Mouse (Mus musculus) forebrain, embryonic 15.5 days (tissue): Measurements from ENCODE around the gene Emc7. TPM values are rescaled to one million over a fixed set of nuclear protein-coding genes. Genes with fewer than 3 reads are reported as not detected.
"Not testable (repeated sequence)": the region's sequence is repeated elsewhere in the genome, so short reads cannot be mapped to it uniquely, and the experiment has no call there.

Source experiments
- ATAC-seq: fragments of 200-750 bp; cut with Nextera tagmentation; replicated peaks from 2 replicates; pipeline ENCODE4 v1.8.0; 2017; ENCODE audit warnings: mild to moderate bottlenecking, moderate TSS enrichment, moderate library complexity
- H3K27ac ChIP-seq: fragments of 300-500 bp; sonication (generic); replicated peaks from 2 replicates; pipeline ENCODE4 v1.5.1; 2015; ENCODE audit warnings: mild to moderate bottlenecking, inconsistent platforms
- H3K27me3 ChIP-seq: fragments of 300-500 bp; sonication (generic); 2 replicates; pipeline ENCODE4 v1.6.1; 2015; ENCODE audit warnings: inconsistent platforms
- H3K36me3 ChIP-seq: fragments of 300-500 bp; sonication (generic); 2 replicates; pipeline ENCODE4 v1.6.1; 2015; ENCODE audit warnings: mild to moderate bottlenecking, inconsistent platforms
- H3K4me1 ChIP-seq: fragments of 300-500 bp; sonication (generic); 2 replicates; pipeline ENCODE4 v1.6.1; 2015; ENCODE audit warnings: inconsistent platforms
- H3K4me2 ChIP-seq: fragments of 300-500 bp; sonication (generic); replicated peaks from 2 replicates; pipeline ENCODE4 v1.6.1; 2015; ENCODE audit warnings: mild to moderate bottlenecking, inconsistent platforms
- H3K4me3 ChIP-seq: fragments of 300-500 bp; sonication (generic); 2 replicates; pipeline ENCODE4 v1.5.1; 2015; ENCODE audit warnings: mild to moderate bottlenecking, inconsistent platforms
- H3K9ac ChIP-seq: fragments of 300-500 bp; sonication (generic); replicated peaks from 2 replicates; pipeline ENCODE4 v1.6.1; 2015; ENCODE audit warnings: mild to moderate bottlenecking, inconsistent platforms
- H3K9me3 ChIP-seq: fragments of 300-500 bp; sonication (generic); 2 replicates; pipeline ENCODE4 v1.6.1; 2016; ENCODE audit warnings: inconsistent platforms
- WGBS: fragments of 180-500 bp; shearing (Covaris S2); methylation state at CpG from one replicate; pipeline ENCODE4 v1.1.7; 2015; ENCODE audit warnings: mixed read lengths; 5-methylcytosine and 5-hydroxymethylcytosine counted together
- polyA plus RNA-seq: library from polyadenylated mRNA; unstranded; fragments of >200 nt; fragmentation: Nextera tagmentation; extraction: Ambion mirVana; gene quantifications from 2 replicates; pipeline ENCODE4 v1.2.1, GENCODE M21; 2015

Emc7 gene
- polyA plus RNA-seq, result 14.2 and 16.2 TPM in 2 replicates

DNA sequence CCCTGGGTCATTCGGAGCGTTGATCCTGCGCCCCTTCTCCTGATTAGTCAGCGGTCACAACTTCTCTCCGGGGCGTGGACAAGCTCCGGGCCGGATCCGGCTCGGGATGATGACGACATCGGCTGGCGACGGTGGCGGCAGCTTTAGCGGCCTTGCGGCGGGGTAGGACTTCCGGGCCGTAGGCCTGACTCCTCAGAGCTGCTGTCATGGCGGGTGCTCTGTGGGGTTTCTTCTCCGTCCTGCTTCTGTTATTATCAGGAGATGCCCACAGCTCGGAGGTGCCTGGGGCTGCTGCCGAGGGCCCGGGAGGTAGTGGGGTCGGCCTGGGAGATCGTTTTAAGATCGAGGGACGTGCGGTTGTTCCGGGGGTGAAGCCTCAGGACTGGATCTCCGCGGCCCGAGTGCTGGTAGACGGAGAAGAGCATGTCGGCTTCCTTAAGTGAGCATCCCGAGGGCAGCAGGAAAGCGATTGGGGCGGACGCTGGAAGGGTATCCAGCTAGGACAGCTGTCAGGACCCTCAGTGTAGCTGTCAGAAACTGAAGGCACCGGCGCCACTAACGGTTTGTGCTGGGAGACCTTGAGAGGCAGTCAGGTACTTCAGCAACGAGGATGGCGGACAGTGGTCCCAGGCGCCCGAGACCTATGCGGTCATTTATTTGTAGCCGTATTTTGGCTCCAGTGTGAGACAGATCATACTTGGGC is at the start of gene Emc7:
Gene Emc7, plus strand, starts transcription at position 136 of the 703 bp plus-strand sequence.
- peak; percentile 99 for ATAC-seq
- peak within 1 kb of the TSS; percentile 80 for H3K9ac ChIP-seq
- peaks cover 2% of the 10 kb centered on the region for H3K36me3 ChIP-seq
- H3K4me2 ChIP-seq, result peak within 1 kb of the TSS; percentile 66
- peaks cover 19% of the 10 kb centered on the region for H3K4me1 ChIP-seq
- H3K27me3 ChIP-seq, result no peaks in the 10 kb centered on the region
- under 1% methylated on average over 49 of the region's 49 CpGs for WGBS
- H3K9me3 ChIP-seq, result no peaks in the 10 kb centered on the region
- peak within 1 kb of the TSS; percentile 59 for H3K4me3 ChIP-seq
- peak within 1 kb of the TSS; percentile 73 for H3K27ac ChIP-seq

DNA sequence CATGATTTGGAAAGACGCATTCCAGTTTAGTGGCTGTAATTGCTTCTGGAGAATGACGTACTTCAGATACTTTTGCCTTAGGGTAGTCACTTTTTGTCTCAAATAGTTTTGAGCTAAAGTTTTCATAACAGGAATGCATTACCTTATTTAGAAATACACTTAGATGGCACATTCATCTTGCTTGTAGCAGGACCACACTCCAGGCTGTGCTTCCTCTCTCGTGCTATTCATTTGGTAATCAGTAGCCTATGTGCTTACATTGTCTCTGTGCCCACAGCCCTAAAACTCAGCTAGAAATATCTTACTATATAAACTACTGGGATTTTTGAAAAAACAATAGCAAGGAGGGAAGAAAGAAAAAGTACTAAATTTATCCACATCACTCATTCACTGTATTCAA is 47.8 kb upstream of the Emc7 start:
- 92% methylated on average over 3 of the region's 3 CpGs for WGBS
- ATAC-seq, result no peak

DNA sequence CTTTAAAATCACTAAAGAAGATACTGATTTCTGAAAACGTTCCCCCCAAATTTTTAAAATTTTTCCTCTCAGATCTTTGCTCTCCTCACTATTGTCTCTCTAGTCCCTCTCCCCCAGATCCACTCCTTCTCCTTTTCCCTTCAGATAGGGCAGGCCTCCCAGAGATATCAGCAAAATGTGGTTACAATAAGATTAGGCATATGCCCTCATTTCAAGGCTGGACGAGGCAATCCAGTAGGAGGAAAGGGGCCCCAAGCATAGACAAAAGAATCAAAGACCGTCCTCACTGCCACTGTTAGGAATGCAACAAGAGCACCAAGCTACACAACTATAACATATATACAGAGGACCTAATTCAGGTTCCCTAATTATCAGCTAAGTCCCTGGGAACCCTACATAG is 29.5 kb upstream of the Emc7 start:
- H3K4me2 ChIP-seq, result no peak overlapping the region
- H3K27me3 ChIP-seq, result no peaks in the 10 kb centered on the region
- no peak for ATAC-seq
- 67% methylated on average over 3 of the region's 3 CpGs for WGBS
- H3K9ac ChIP-seq, result no peak overlapping the region
- H3K4me3 ChIP-seq, result no peak overlapping the region
- H3K36me3 ChIP-seq, result no peaks in the 10 kb centered on the region
- no peaks in the 10 kb centered on the region for H3K4me1 ChIP-seq
- H3K9me3 ChIP-seq, result no peaks in the 10 kb centered on the region
- no peak overlapping the region for H3K27ac ChIP-seq

More for the DNA sequence above, 47.8 kb upstream of the Emc7 start:
- Histone ChIP-seq H3K4me1 (no peaks in the 10 kb centered on the region), H3K36me3 (peaks cover 28% of the 10 kb centered on the region), H3K4me3 (no peak overlapping the region), H3K27me3 (no peaks in the 10 kb centered on the region), H3K9me3 (no peaks in the 10 kb centered on the region), H3K9ac (no peak overlapping the region), H3K27ac (no peak overlapping the region), H3K4me2 (no peak overlapping the region)

DNA sequence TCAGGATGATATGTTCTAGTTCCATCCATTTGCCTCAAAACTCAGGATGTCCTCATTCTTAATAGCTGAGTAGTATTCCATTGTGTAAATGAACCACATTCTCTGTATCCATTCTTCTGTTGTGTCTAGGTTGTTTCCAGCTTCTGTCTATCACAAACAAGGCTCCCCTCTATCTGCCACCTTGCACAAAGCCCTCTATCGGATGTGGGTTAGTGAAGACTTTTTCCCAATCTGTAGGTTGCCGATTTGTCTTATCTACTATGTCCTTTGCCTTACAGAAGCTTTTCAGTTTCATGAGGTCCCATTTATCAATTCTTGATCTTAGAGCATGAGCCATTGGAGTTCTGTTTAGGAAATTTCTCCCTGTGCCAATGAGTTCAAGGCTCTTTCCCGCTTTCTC is 26.3 kb upstream of the Emc7 start:
- 90% methylated on average over 3 of the region's 3 CpGs for WGBS
- H3K36me3 ChIP-seq, H3K4me3 ChIP-seq, H3K27ac ChIP-seq, H3K27me3 ChIP-seq, H3K9ac ChIP-seq, H3K4me1 ChIP-seq, H3K9me3 ChIP-seq, H3K4me2 ChIP-seq, ATAC-seq: not testable (repeated sequence)

DNA sequence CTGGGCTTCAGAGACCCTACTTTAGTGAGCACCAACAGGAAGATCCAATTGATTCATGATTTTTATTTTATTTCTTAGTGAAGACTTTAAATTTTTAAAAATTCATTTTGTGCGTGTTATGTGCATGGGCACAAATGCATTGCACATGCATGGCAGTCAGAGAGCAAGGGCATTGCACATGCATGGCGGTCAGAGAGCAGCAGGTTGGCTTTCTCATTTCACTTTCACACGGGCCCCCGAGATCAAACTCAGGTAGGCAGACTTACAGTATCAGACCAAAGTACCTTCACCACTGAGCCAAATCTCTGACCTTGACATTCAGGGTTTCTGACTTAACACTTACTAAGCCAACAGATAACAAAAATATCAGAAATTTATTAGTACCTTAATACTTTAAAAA is 25.1 kb upstream of the Emc7 start:
- no peaks in the 10 kb centered on the region for H3K9me3 ChIP-seq
- 95% methylated on average over 4 of the region's 4 CpGs for WGBS
- no peak overlapping the region for H3K4me2 ChIP-seq
- H3K4me3 ChIP-seq, result no peak overlapping the region
- no peak overlapping the region for H3K27ac ChIP-seq
- H3K9ac ChIP-seq, result no peak overlapping the region
- no peak for ATAC-seq
- no peaks in the 10 kb centered on the region for H3K36me3 ChIP-seq
- H3K27me3 ChIP-seq, result no peaks in the 10 kb centered on the region
- no peaks in the 10 kb centered on the region for H3K4me1 ChIP-seq

DNA sequence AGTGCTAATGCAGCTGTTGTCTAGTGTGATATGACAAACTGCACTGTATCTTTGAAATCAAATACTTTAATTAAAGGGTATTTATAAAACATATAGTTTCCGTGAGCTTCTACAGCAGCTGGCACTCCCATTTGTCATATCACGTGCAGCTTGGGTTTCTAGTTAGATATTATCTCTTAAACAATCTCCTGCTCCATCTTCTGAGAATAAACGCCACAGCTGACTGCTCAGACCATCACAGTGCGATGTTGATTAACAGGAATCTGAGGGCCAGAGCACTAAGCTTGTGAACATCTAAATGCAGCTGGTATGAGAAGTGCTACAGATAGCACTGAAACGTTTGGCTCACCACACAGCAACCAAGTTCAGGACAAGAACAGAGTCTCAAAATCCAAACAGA is 24.4 kb upstream of the Emc7 start:
- no peak for ATAC-seq
- Histone ChIP-seq H3K36me3 (no peaks in the 10 kb centered on the region), H3K9me3 (no peaks in the 10 kb centered on the region), H3K4me2 (no peak overlapping the region), H3K9ac (no peak overlapping the region), H3K27ac (no peak overlapping the region), H3K4me3 (no peak overlapping the region), H3K4me1 (no peaks in the 10 kb centered on the region), H3K27me3 (no peaks in the 10 kb centered on the region)
- WGBS, result 85% methylated on average over 5 of the region's 5 CpGs

DNA sequence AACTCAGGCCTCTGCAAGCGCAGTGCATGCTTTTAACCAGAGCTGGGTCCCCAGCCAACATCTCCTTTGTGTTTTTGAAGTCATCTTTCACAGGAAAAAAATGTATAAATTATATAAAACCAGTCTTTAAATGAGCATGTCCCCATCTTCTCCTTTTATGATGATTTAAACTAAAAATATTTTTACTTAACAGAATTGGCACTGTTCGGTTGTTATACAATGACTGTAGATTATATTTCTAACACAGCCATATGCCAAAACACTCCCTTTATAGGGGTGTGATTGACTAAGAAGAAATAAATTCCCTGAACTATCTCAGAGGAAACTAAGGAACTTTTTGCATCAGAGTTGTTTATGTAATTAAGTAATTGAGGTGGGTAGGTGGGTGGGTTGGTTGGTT is 22.3 kb upstream of the Emc7 start:
- no peaks in the 10 kb centered on the region for H3K36me3 ChIP-seq
- H3K27me3 ChIP-seq, result no peaks in the 10 kb centered on the region
- H3K4me2 ChIP-seq, result no peak overlapping the region
- WGBS, result 89% methylated on average over 2 of the region's 2 CpGs
- no peaks in the 10 kb centered on the region for H3K9me3 ChIP-seq
- H3K4me3 ChIP-seq, result no peak overlapping the region
- H3K27ac ChIP-seq, result no peak overlapping the region
- no peak overlapping the region for H3K9ac ChIP-seq
- no peaks in the 10 kb centered on the region for H3K4me1 ChIP-seq
- ATAC-seq, result no peak

DNA sequence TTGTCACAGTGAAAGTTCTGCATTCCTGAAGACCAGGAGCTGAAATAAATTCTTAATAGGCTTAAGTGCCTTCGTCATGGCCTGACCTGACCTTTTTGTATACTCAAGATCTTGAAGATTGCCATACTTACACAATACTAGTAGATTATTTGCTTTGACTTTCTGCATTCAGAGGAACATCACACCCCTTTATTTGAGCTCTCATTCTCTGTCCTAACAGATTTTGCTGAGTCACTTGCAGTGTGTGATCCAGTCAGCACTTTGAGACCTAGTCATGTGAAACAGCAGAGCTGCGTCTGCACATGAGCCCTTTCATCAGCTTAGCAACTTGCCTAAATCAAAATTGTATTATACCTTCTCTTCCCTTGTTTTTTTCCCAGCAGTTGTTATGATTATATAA is 21.4 kb upstream of the Emc7 start:
- no peaks in the 10 kb centered on the region for H3K4me1 ChIP-seq
- no peak overlapping the region for H3K27ac ChIP-seq
- H3K9me3 ChIP-seq, result no peaks in the 10 kb centered on the region
- H3K27me3 ChIP-seq, result no peaks in the 10 kb centered on the region
- no peak overlapping the region for H3K4me2 ChIP-seq
- WGBS, result 72% methylated on average over 2 of the region's 2 CpGs
- no peak overlapping the region for H3K9ac ChIP-seq
- no peaks in the 10 kb centered on the region for H3K36me3 ChIP-seq
- no peak for ATAC-seq
- no peak overlapping the region for H3K4me3 ChIP-seq

DNA sequence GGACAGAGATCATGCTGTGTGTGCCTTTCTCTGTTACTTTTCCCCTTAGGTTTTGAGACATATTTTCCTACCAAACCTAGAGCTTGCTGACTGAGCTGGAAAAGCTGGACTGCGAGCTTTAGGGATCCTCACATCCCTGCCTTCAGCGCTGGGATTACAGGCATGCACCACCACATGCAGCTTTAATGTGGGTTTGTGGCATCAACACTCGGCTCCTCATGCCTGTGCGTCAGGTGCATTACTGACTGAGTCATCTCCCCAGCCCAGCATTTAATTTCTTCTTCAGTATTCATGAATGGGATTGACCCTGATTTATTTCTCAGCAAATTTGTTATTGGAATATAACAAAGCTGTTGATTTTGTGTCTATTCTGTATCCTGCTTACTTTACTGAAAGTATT is 18.5 kb upstream of the Emc7 start:
- Histone ChIP-seq H3K27ac (no peak overlapping the region), H3K9ac (no peak overlapping the region), H3K4me2 (no peak overlapping the region), H3K36me3 (no peaks in the 10 kb centered on the region), H3K9me3 (no peaks in the 10 kb centered on the region), H3K4me1 (no peaks in the 10 kb centered on the region), H3K27me3 (no peaks in the 10 kb centered on the region), H3K4me3 (no peak overlapping the region)
- no peak for ATAC-seq
- 84% methylated on average over 4 of the region's 4 CpGs for WGBS

DNA sequence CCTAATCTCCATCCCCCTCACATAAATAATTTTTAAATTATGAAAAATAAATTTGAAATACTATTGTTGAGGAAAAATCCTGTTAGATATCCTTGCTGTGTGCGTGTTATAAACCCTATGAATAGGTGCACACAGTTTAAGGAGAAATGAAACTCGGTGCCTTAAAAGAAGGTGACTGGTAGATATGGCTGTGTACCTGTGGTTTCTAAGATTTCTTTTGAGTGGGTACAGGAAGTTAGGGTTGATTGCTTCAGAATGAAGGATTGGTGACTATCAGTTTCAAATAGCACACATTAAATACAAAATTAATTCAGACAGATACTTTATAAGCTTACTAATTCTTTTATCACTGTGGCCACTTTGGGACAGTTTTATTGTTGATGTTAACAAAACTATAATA is 17.2 kb upstream of the Emc7 start:
- Histone ChIP-seq H3K9me3 (no peaks in the 10 kb centered on the region), H3K4me3 (no peak overlapping the region), H3K9ac (no peak overlapping the region), H3K27me3 (no peaks in the 10 kb centered on the region), H3K27ac (no peak overlapping the region), H3K4me2 (no peak overlapping the region), H3K36me3 (no peaks in the 10 kb centered on the region), H3K4me1 (no peaks in the 10 kb centered on the region)
- no peak for ATAC-seq
- WGBS, result 91% methylated on average over 2 of the region's 2 CpGs

DNA sequence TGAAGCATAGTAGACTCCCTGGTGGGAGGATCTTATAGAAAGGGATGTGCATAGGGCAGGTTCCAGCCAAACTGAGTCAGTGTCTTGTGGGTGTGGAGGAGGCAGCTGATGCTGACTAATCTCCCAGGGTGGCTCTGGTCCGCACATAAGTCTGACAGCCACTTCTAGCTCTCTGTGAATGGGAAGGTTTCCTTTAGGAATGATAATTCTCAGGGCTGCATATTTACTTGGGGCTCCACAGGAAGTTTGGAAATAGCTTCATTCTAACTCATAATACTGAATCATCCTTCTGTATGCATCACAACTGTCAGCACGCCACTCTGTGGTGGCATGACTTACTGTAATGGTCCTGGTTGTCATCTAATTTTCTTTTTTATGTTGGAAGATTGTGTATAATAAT is 11.3 kb upstream of the Emc7 start:
- H3K4me1 ChIP-seq, result no peaks in the 10 kb centered on the region
- H3K27ac ChIP-seq, result no peak overlapping the region
- no peak overlapping the region for H3K4me3 ChIP-seq
- no peak for ATAC-seq
- WGBS, result 74% methylated on average over 2 of the region's 2 CpGs
- no peak overlapping the region for H3K4me2 ChIP-seq
- no peaks in the 10 kb centered on the region for H3K9me3 ChIP-seq
- no peaks in the 10 kb centered on the region for H3K36me3 ChIP-seq
- H3K27me3 ChIP-seq, result no peaks in the 10 kb centered on the region
- no peak overlapping the region for H3K9ac ChIP-seq

DNA sequence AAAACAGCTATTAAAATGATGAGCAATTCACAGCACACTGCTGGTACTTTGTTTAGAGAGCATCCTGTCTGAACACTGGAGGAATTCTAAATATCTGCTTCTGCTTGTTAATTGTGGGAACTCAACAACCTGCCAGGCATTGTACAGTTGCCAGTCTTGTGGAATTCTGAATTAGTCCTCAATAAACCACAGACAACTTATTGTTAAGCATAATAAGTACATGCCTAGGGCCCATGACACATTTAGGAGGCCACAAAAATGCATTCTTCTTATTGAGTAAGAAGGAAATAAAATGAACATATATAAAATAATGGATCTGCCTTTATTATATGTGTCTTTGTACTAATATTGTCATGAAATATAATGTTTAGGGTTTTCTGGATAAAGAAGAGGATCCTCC is 9.3 kb upstream of the Emc7 start:
- no peak overlapping the region for H3K4me3 ChIP-seq
- ATAC-seq, result no peak
- no peak overlapping the region for H3K9ac ChIP-seq
- H3K4me1 ChIP-seq, result no peaks in the 10 kb centered on the region
- H3K27me3 ChIP-seq, result no peaks in the 10 kb centered on the region
- no peak overlapping the region for H3K4me2 ChIP-seq
- no peaks in the 10 kb centered on the region for H3K36me3 ChIP-seq
- no peak overlapping the region for H3K27ac ChIP-seq
- no peaks in the 10 kb centered on the region for H3K9me3 ChIP-seq

DNA sequence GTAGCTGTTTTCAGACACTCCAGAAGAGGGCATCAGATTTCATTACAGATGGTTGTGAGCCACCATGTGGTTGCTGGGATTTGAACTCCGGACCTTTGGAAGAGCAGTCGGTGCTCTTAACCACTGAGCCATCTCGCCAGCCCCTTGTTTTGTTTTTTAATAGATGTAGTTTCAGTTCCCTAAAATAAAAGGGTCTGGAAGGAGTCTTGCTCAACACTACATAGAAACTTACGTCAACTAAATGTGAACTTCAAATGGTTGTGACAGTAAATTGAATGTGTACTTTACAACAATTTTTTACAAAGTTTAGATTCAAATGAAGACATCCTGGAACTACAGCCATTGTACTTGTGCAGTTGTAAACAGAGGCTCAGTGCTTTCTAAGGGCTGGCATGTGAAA is 6.8 kb upstream of the Emc7 start:
- H3K27ac ChIP-seq, H3K4me1 ChIP-seq, H3K9me3 ChIP-seq, H3K36me3 ChIP-seq, H3K4me2 ChIP-seq, H3K9ac ChIP-seq, H3K27me3 ChIP-seq, ATAC-seq, H3K4me3 ChIP-seq: not testable (repeated sequence)
- 77% methylated on average over 4 of the region's 4 CpGs for WGBS
